Mouse (Mus musculus) heart, embryonic 16.5 days (tissue): ENCODE measurements at regions not wholly inside any gene's neighbourhood (a gene's known extent, or its start where the extent isn't known, plus 50 kb on each side); places are given as distances from the start of the nearest gene placed in this dataset.
"Not testable (repeated sequence)": the region's sequence is repeated elsewhere in the genome, so short reads cannot be mapped to it uniquely, and the experiment has no call there.

Experiments
- ATAC-seq: fragments of 200-750 bp; cut with Nextera tagmentation; replicated peaks from 2 replicates; pipeline ENCODE4 v1.8.0; 2017; ENCODE audit warnings: moderate number of reproducible peaks; ENCODE audit not compliant: insufficient read depth, low FRiP score; ENCODE audit errors: extremely low read depth
- H3K27ac ChIP-seq: fragments of 300-500 bp; sonication (generic); 2 replicates; pipeline ENCODE4 v1.5.1; 2014; ENCODE audit warnings: mild to moderate bottlenecking, low read length, control low read depth, moderate library complexity
- H3K27me3 ChIP-seq: fragments of 300-500 bp; sonication (generic); 2 replicates; pipeline ENCODE4 v1.6.1; 2014; ENCODE audit warnings: low read length, mixed read lengths; ENCODE audit not compliant: control insufficient read depth, insufficient read depth
- H3K36me3 ChIP-seq: fragments of 300-500 bp; sonication (generic); 2 replicates; pipeline ENCODE4 v1.6.1; 2014; ENCODE audit not compliant: control insufficient read depth, insufficient read depth
- H3K4me1 ChIP-seq: fragments of 300-500 bp; sonication (generic); 2 replicates; pipeline ENCODE4 v1.6.1; 2014; ENCODE audit warnings: low read length, mixed read lengths; ENCODE audit not compliant: control insufficient read depth, insufficient read depth
- H3K4me2 ChIP-seq: fragments of 300-500 bp; sonication (generic); 2 replicates; pipeline ENCODE4 v1.6.1; 2014; ENCODE audit warnings: low read depth, mild to moderate bottlenecking, control low read depth, low read length
- H3K4me3 ChIP-seq: fragments of 300-500 bp; sonication (generic); 2 replicates; pipeline ENCODE4 v1.5.1; 2014; ENCODE audit warnings: mild to moderate bottlenecking, control low read depth, low read length
- H3K9ac ChIP-seq: fragments of 300-500 bp; sonication (generic); 2 replicates; pipeline ENCODE4 v1.6.1; 2014; ENCODE audit warnings: low read length, control low read depth
- H3K9me3 ChIP-seq: fragments of 300-500 bp; sonication (generic); replicated peaks from 2 replicates; pipeline ENCODE4 v1.6.1; 2016; ENCODE audit warnings: low read length; ENCODE audit not compliant: control insufficient read depth
- WGBS: fragments of 180-500 bp; shearing (Covaris S2); extraction: QIAGEN DNeasy Blood & Tissue Kit; methylation state at CpG from one replicate; pipeline ENCODE4 v1.1.7; 2014; 5-methylcytosine and 5-hydroxymethylcytosine counted together

DNA sequence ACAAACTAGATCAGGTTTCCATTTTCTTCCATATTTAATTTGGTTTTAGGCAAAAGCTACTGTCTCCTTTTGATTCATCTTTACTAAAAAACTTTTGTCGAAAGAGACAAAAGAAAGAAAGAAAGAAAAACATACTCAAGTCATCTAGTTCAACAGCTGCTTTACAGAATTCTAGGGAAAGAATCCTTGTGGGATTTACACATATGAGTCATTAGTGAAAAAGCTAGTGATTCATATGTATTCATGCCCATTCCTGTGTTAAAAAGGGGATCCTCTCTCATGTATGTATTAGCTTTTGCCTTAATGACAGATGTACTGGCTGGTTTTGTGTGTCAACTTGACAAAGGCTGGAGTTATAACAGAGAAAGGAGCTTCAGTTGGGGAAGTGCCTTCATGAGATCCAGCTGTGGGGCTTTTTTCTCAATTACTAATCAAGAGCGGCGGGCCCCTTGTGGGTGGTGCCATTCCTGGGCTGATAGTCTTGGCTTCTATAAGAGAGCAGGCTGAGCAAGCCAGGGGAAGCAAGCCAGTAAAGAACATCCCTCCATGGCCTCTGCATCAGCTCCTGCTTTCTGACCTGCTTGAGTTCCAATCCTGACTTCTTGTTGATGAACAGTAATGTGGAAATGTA is 200.1 kb upstream of the Flrt2 start:
- ATAC-seq, H3K27ac ChIP-seq, H3K27me3 ChIP-seq, H3K4me2 ChIP-seq, H3K9ac ChIP-seq, H3K4me1 ChIP-seq, H3K36me3 ChIP-seq, H3K9me3 ChIP-seq, H3K4me3 ChIP-seq: not testable (repeated sequence)
- 63% methylated on average over 3 of the region's 3 CpGs for WGBS

DNA sequence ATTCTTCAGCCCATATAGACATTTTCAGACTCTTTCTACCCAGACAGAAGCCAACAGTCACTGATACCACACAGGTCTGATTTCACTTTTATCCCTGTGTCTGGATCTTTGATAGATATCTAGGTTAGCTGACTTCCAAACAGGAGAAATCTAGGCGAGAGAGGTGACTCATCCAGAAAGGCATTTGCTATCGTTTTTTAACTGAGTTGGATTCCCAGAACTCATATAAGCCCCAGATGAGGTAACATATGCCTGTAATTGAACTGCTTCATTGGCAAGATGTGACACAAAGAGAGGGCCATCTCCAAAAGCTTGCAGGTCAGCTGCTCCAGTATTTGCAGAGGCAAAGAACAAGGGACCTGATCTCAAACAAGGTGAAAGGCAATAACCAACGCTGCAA is 190.6 kb upstream of the Flrt2 start:
- no peaks in the 10 kb centered on the region for H3K27me3 ChIP-seq
- no peak overlapping the region for H3K27ac ChIP-seq
- H3K4me2 ChIP-seq, result no peak overlapping the region
- H3K36me3 ChIP-seq, result no peaks in the 10 kb centered on the region
- H3K9ac ChIP-seq, result no peak overlapping the region
- H3K9me3 ChIP-seq, result no peaks in the 10 kb centered on the region
- no peak overlapping the region for H3K4me3 ChIP-seq
- ATAC-seq, result no peak
- no peaks in the 10 kb centered on the region for H3K4me1 ChIP-seq
- 62% methylated on average over 3 of the region's 3 CpGs for WGBS

DNA sequence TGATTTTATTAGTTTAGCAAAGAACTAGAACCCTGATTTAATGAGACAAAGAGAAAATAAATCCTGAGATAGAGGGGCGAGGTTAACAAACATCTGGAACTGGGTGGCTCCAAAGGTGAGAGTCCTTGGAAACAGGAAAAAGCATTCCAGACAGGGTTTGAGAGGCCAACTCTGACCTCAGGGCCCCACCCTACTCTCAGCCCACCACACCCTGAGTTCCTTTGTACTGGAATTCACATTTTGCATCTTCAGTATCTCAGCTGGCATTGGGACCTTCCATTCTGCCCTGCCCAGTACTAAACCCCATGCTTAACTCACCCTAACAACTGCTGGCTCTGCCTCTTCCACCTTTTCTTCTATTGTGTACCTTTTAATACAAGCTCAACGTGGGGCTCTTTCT is 172.0 kb upstream of the Flrt2 start:
- ATAC-seq, result no peak
- H3K4me2 ChIP-seq, result no peak overlapping the region
- no peak overlapping the region for H3K27ac ChIP-seq
- no peaks in the 10 kb centered on the region for H3K4me1 ChIP-seq
- H3K9me3 ChIP-seq, result no peaks in the 10 kb centered on the region
- no peak overlapping the region for H3K9ac ChIP-seq
- H3K27me3 ChIP-seq, result no peaks in the 10 kb centered on the region
- no peak overlapping the region for H3K4me3 ChIP-seq
- 71% methylated on average over 2 of the region's 2 CpGs for WGBS
- H3K36me3 ChIP-seq, result no peaks in the 10 kb centered on the region

DNA sequence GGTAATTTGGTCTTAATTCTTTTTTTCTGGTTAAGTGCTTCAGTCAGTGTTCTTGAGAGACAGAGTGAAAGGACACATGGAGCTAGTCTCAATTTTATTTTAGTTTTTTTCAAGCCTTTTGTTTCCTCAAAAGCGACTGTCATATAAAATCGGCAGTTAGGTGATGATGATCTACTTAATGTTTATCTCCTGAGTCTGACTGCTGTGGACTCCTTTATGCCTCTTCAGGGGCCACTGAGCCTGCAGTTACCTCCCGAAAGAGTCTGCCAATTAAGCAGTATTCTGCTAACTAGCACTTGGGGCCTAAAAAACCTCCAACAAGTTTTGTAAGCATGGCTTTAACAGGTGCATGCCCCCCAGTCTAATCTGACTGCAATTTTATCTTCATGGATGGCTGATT is 170.0 kb upstream of the Flrt2 start:
- no peak for ATAC-seq
- Histone ChIP-seq H3K27ac (no peak overlapping the region), H3K9ac (no peak overlapping the region), H3K9me3 (no peaks in the 10 kb centered on the region), H3K4me1 (no peaks in the 10 kb centered on the region), H3K36me3 (no peaks in the 10 kb centered on the region), H3K27me3 (no peaks in the 10 kb centered on the region), H3K4me2 (no peak overlapping the region), H3K4me3 (no peak overlapping the region)
- 75% methylated on average over 3 of the region's 3 CpGs for WGBS

DNA sequence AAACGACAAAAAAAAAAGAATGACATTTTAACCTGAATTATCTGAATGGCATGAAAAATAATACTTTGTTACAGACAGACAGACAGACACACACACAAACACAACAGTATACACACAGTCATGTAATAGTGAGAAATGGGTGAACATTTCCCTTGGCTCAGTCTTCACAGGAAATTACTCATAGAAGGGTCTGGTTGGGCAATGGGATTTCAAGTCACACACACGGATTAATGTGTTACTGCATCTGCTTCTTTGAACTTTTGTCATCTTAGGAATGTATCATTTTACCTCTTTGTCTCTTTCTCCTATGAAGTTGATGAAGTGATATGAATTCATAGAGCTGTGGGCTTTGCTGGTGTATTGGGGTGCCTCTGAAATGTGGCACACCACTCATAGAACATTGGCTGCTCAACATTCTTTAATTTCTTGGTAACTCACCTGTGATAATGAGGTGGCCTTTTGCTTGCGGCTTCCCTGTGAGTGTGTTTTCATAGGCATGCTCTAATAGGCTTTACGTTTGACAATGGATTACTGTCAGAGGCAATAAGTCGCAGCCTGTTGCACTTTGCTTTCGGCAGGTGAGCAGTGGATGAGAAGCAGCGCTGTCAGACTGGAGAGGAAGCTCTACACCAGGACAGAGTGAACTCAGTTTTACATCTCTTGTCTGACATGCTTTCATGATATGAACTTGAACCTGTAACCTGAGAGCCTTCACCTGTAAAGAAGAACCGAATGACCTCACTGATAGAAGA is 158.0 kb upstream of the Flrt2 start:
- H3K4me3 ChIP-seq, result no peak overlapping the region
- 79% methylated on average over 8 of the region's 8 CpGs for WGBS
- no peaks in the 10 kb centered on the region for H3K36me3 ChIP-seq
- H3K4me2 ChIP-seq, result no peak overlapping the region
- no peak overlapping the region for H3K9ac ChIP-seq
- no peaks in the 10 kb centered on the region for H3K9me3 ChIP-seq
- ATAC-seq, result no peak
- no peaks in the 10 kb centered on the region for H3K27me3 ChIP-seq
- H3K27ac ChIP-seq, result no peak overlapping the region
- H3K4me1 ChIP-seq, result no peaks in the 10 kb centered on the region

DNA sequence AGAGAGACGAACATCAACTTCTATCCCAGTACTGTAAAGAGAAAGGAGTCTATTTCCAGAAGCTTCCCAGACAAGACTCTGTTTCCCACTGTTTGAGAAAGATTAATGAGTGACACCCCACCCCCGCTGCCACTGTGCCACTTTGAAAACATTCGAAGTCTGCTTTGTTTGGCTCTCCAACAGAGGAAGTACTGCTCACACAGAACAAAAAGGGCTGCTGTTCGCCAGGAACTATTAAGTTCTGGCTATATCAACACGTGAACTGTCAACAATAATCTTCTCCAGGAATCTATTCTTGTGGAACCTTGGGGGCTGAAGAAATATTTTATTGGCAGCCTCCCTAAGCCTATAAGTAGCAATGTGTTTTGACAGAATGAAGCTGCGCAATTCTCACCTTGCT is 144.7 kb upstream of the Flrt2 start:
- H3K9ac ChIP-seq, result no peak overlapping the region
- ATAC-seq, result 0 out of 2 replicates have a peak, but pooled peaks have one; percentile 14
- no peaks in the 10 kb centered on the region for H3K9me3 ChIP-seq

DNA sequence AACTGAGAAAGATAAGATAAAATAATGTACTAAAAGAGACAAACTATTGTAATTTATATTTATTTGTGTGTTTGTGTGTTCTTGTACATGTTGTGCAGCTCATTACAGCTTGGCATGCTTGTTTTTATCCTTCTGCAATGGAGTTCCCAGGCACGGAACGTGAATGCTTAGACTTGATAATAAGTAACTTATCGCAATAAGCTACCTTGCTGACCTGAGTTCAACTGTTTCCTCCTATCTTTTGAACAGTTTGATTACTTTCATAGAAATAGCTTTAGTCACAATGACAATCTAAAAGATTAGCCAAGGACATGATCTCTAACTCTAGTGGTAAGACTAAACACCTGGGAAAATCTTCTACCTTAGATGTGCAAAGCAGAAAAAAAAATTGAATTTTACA is 138.9 kb upstream of the Flrt2 start:
- no peak for ATAC-seq
- WGBS, result 91% methylated on average over 3 of the region's 3 CpGs
- H3K9me3 ChIP-seq, result no peaks in the 10 kb centered on the region
- H3K4me2 ChIP-seq, result no peak overlapping the region
- no peaks in the 10 kb centered on the region for H3K4me1 ChIP-seq
- H3K27me3 ChIP-seq, result no peaks in the 10 kb centered on the region
- no peak overlapping the region for H3K9ac ChIP-seq
- no peaks in the 10 kb centered on the region for H3K36me3 ChIP-seq
- H3K4me3 ChIP-seq, result no peak overlapping the region
- H3K27ac ChIP-seq, result no peak overlapping the region

More for the DNA sequence above, 144.7 kb upstream of the Flrt2 start:
- H3K4me3 ChIP-seq, result no peak overlapping the region
- 35% methylated on average over 6 of the region's 6 CpGs for WGBS
- no peaks in the 10 kb centered on the region for H3K4me1 ChIP-seq
- H3K27ac ChIP-seq, result no peak overlapping the region
- H3K36me3 ChIP-seq, result no peaks in the 10 kb centered on the region
- no peaks in the 10 kb centered on the region for H3K27me3 ChIP-seq
- no peak overlapping the region for H3K4me2 ChIP-seq

DNA sequence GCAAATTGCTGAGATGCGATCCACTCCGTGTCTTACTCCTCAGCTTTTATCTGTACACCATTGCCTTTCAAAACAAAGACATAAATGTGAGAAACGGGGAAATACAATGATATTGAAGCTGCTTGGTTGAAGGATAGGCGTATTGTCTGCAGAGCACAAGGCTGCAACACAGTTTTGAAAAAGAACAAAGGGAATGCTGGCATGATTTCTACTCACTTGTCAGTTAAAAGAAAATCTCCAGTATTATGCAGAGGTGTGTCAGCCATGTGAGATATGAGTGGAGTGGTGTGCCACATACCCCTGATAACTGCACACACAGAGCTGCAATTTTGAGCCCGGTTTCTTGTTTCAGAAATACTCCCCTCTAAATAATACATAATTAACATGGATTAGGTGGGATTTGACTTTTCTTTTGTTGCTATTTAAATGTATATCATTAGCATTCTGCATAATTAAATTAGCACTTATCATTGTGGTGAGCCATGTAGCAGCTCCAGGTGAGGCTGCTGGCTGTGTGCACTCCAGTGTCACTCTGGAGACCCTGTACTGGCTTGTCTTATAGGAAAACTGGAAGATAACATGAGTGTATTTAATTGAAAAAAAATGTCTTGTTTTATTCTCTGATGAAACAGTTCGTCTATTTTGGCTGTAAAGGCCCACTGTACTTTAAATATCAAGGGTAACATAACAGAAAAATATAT is 133.2 kb upstream of the Flrt2 start:
- no peak overlapping the region for H3K4me2 ChIP-seq
- no peaks in the 10 kb centered on the region; the same call in 1 of the 2 replicates for H3K4me1 ChIP-seq
- H3K27me3 ChIP-seq, result no peaks in the 10 kb centered on the region
- H3K4me3 ChIP-seq, result no peak overlapping the region
- H3K9me3 ChIP-seq, result no peaks in the 10 kb centered on the region
- no peaks in the 10 kb centered on the region for H3K36me3 ChIP-seq
- H3K27ac ChIP-seq, result no peak overlapping the region
- 51% methylated on average over 6 of the region's 6 CpGs for WGBS
- H3K9ac ChIP-seq, result no peak overlapping the region
- no peak for ATAC-seq

DNA sequence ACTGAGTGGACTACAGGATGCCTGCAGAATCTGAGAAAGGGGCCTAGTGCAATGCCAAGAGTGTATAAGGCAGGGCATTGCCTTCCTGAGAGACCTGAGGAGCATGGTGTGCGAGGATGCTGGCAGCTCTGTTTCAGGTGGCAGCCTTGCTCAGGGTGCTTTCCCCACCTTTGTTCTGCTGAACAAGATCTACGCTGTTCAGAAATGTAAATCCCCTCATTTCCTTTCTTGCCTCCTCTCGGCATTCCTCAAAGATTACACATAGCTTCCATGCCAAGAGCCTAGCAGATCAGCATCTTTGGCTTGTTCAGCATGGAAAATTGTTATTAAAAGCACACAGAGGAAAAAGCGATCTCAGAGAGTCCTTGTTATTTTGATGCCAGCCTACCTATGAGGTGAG is 128.6 kb upstream of the Flrt2 start:
- WGBS, result 32% methylated on average over 4 of the region's 4 CpGs
- H3K27ac ChIP-seq, result no peak overlapping the region
- peak; percentile 23; the same call in 1 of the 2 replicates for ATAC-seq
- H3K36me3 ChIP-seq, result no peaks in the 10 kb centered on the region
- H3K9ac ChIP-seq, result no peak overlapping the region
- H3K27me3 ChIP-seq, result no peaks in the 10 kb centered on the region
- H3K4me1 ChIP-seq, result no peaks in the 10 kb centered on the region; the same call in 1 of the 2 replicates
- no peak overlapping the region for H3K4me3 ChIP-seq
- H3K9me3 ChIP-seq, result no peaks in the 10 kb centered on the region
- H3K4me2 ChIP-seq, result no peak overlapping the region
